Mouse (Mus musculus): Measurements from ENCODE around the gene Nlrp4e.
"Not testable (repeated sequence)": the region's sequence is repeated elsewhere in the genome, so short reads cannot be mapped to it uniquely, and the experiment has no call there.

GRCm38 (mm10) chr7:23278800-23279199 is 22.2 kb upstream of the Nlrp4e start, which contains the start of gene Gm6902:
- TF ChIP-seq CTCF (IDR thresholded peaks at IDR 0.05; ENCODE audit: borderline replicate concordance, extremely low read depth, insufficient read depth, insufficient read length); POLR2A (IDR thresholded peaks at IDR 0.05; ENCODE audit: borderline replicate concordance, extremely low read depth, insufficient read depth, insufficient read length, poor library complexity, severe bottlenecking): not testable (repeated sequence)

Data from brain, embryonic 14.5 days (tissue).